In the genomic region with DNA sequence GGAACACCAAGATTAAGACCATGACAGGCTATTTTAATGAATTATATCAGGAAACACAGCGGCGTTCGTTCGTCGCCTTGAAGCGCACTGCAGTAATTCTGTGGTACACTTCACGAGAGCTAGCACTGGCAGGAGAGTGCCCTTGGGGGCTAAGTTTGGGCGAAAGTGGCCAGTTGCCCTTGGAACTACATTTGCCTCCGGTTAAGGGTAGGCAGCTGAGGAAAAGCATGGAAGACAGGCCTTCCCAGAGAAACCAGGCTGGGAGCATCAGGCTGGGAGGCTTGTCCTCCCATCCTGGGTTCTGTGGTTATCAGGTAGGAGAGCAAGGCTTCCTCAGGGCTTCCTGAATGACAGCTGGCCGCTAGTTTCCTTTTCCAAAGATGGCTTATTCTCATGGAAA, we compare ENCODE assay signal across 14 mouse cellular contexts. TPM values are rescaled to one million over a fixed set of nuclear protein-coding genes. Genes with fewer than 3 reads are reported as not detected.
DNase-seq lines count a peak whose midpoint lies in the region; ATAC-seq and TF ChIP-seq lines count a peak whose summit lies in the region.
"Had no signal": no experiment of that assay in that cellular context is flagged by ENCODE, and none has a peak within 500 bp of the region (broad histone marks: within the 10 kb centered on the region; RNA-seq: fewer than 3 reads in every experiment).

No protein-coding gene starts in this region.

- H3K9me3 ChIP-seq in midbrain, embryonic 12.5 days = no peaks in the 10 kb centered on the region
- no peaks in the 10 kb centered on the region for H3K9me3 ChIP-seq in midbrain, postnatal 0 days (ENCODE audit: low read length)
- no peaks in the 10 kb centered on the region for H3K9me3 ChIP-seq in liver, embryonic 14.5 days (ENCODE audit: control insufficient read depth, low read length)
- H3K9me3 ChIP-seq: embryonic facial prominence, embryonic 12.5 days; G1E; lung, embryonic 15.5 days had no signal

- no peak for TF ChIP-seq CTCF in gastrocnemius, adult 2 months (IDR thresholded peaks at IDR 0.05)
- no peak for TF ChIP-seq CTCF in midbrain, postnatal 0 days (IDR thresholded peaks at IDR 0.05)
- no peak for TF ChIP-seq CTCF in liver, embryonic 14.5 days (IDR thresholded peaks at IDR 0.05; ENCODE audit: low read depth)

- H3K27ac ChIP-seq in gastrocnemius, adult 2 months = 0 out of 2 replicates have a peak overlapping the region, but pooled peaks have one; percentile 13
- 0 out of 2 replicates have a peak overlapping the region, but pooled peaks have one; percentile 5 for H3K27ac ChIP-seq in midbrain, embryonic 12.5 days (replicated peaks)
- no peak overlapping the region for H3K27ac ChIP-seq in midbrain, postnatal 0 days (ENCODE audit: low read depth, low read length)
- H3K27ac ChIP-seq in liver, embryonic 14.5 days = no peak overlapping the region
- H3K27ac ChIP-seq: embryonic facial prominence, embryonic 12.5 days; lung, embryonic 15.5 days had no signal

- H3K36me3 ChIP-seq in midbrain, embryonic 12.5 days = no peaks in the 10 kb centered on the region
- H3K36me3 ChIP-seq in midbrain, postnatal 0 days (ENCODE audit: insufficient read depth, low read length) = no peaks in the 10 kb centered on the region
- H3K36me3 ChIP-seq in liver, embryonic 14.5 days (replicated peaks; ENCODE audit: control insufficient read depth, insufficient read depth, low read depth) = peaks cover 7% of the 10 kb centered on the region
- H3K36me3 ChIP-seq: lung, embryonic 15.5 days had no signal

- DNase-seq in gastrocnemius, adult 2 months = no peak
- no peak for DNase-seq in gastrocnemius, postnatal 4 days (ENCODE audit: low spot score in 2 of 2)
- no peak for DNase-seq in midbrain, postnatal 0 days (ENCODE audit: low spot score)
- DNase-seq in adrenal gland, postnatal 14 days = peak; percentile 74
- no peak for DNase-seq in liver, embryonic 14.5 days (ENCODE audit: low read depth in 3 of 3, low spot score in 3 of 3)
- DNase-seq in gastrocnemius, postnatal 25 days = no peak
- DNase-seq in right cerebral cortex, postnatal 4 days = no peak
- DNase-seq: gastrocnemius, postnatal 36 days; retina, postnatal 1 day had no signal

- H3K27me3 ChIP-seq in midbrain, embryonic 12.5 days = no peaks in the 10 kb centered on the region
- no peaks in the 10 kb centered on the region for H3K27me3 ChIP-seq in midbrain, postnatal 0 days (ENCODE audit: insufficient read depth, low read length)
- no peaks in the 10 kb centered on the region for H3K27me3 ChIP-seq in liver, embryonic 14.5 days (ENCODE audit: control insufficient read depth, insufficient read depth, low read length)
- H3K27me3 ChIP-seq: embryonic facial prominence, embryonic 12.5 days; lung, embryonic 15.5 days had no signal

- H3K4me2 ChIP-seq in midbrain, embryonic 12.5 days (replicated peaks) = no peak overlapping the region
- no peak overlapping the region for H3K4me2 ChIP-seq in midbrain, postnatal 0 days (ENCODE audit: low read depth, low read length, poor library complexity, severe bottlenecking)
- peak overlapping the region; percentile 41 for H3K4me2 ChIP-seq in liver, embryonic 14.5 days (ENCODE audit: low read depth)
- H3K4me2 ChIP-seq: embryonic facial prominence, embryonic 12.5 days; lung, embryonic 15.5 days had no signal

- no peak for TF ChIP-seq EP300 in liver, embryonic 14.5 days (IDR thresholded peaks at IDR 0.05; ENCODE audit: low read depth)

- ATAC-seq in midbrain, embryonic 12.5 days (ENCODE audit: low FRiP score, low read depth) = peak; percentile 24; the same call in 1 of the 2 replicates
- ATAC-seq in midbrain, postnatal 0 days (ENCODE audit: low FRiP score) = no peak
- ATAC-seq in liver, embryonic 14.5 days (ENCODE audit: insufficient read depth) = no peak
- ATAC-seq: forebrain, embryonic 14.5 days had no signal

- peaks cover 15% of the 10 kb centered on the region for H3K4me1 ChIP-seq in midbrain, embryonic 12.5 days
- H3K4me1 ChIP-seq in midbrain, postnatal 0 days (ENCODE audit: insufficient read depth, low read length) = no peaks in the 10 kb centered on the region
- peaks cover 37 to 46% of the 10 kb centered on the region in 2 experiments for H3K4me1 ChIP-seq in liver, embryonic 14.5 days (replicated peaks; ENCODE audit: control insufficient read depth in 2 of 2, insufficient read depth in 2 of 2, low read length in 1 of 2)

- H3K4me3 ChIP-seq in gastrocnemius, adult 2 months = peak overlapping the region; percentile 19; the same call in 1 of the 2 replicates
- no peak overlapping the region for H3K4me3 ChIP-seq in midbrain, embryonic 12.5 days
- H3K4me3 ChIP-seq in midbrain, postnatal 0 days (ENCODE audit: low read depth, low read length) = no peak overlapping the region
- no peak overlapping the region for H3K4me3 ChIP-seq in liver, embryonic 14.5 days (ENCODE audit: insufficient read depth in 1 of 2, low read depth in 2 of 2, low read length in 2 of 2)
- H3K4me3 ChIP-seq: embryonic facial prominence, embryonic 12.5 days; lung, embryonic 15.5 days had no signal

- intact Hi-C loops in gastrocnemius, adult 2 months (cut with DNase I) = no loop called here

- WGBS in midbrain, embryonic 12.5 days = 78% methylated on average over 10 of the region's 10 CpGs
- WGBS in midbrain, postnatal 0 days = 62% methylated on average over 10 of the region's 10 CpGs
- WGBS in liver, embryonic 14.5 days (ENCODE audit: insufficient replicate concordance) = 61% methylated on average over 10 of the region's 10 CpGs

- H3K9ac ChIP-seq in midbrain, embryonic 12.5 days (replicated peaks) = no peak overlapping the region
- H3K9ac ChIP-seq in midbrain, postnatal 0 days (replicated peaks; ENCODE audit: low read length, poor library complexity, severe bottlenecking) = no peak overlapping the region
- H3K9ac ChIP-seq in liver, embryonic 14.5 days (replicated peaks) = peak overlapping the region; percentile 34
- H3K9ac ChIP-seq: embryonic facial prominence, embryonic 12.5 days; lung, embryonic 15.5 days had no signal

RNA-seq across cellular contexts. Expression of a gene that starts 8.4 kb away (rescaled TPM):
- 10 to 100 TPM; 38.7 to 38.9 TPM for total RNA-seq in gastrocnemius, adult 2 months (2021)
- 10 to 100 TPM; 47.0 to 51.5 TPM for total RNA-seq in gastrocnemius, postnatal 4 days (2021)
- polyA plus RNA-seq in midbrain, embryonic 12.5 days (2016; fragmentation: Nextera tagmentation; extraction: Ambion mirVana) = 28.7 and 30.0 TPM in 2 replicates
- 33.7 and 55.8 TPM in 2 replicates for total RNA-seq in midbrain, postnatal 0 days (2014; rRNA removed)
- polyA plus RNA-seq in midbrain, postnatal 0 days (2015; fragmentation: Nextera tagmentation; extraction: Ambion mirVana) = 27.2 and 29.5 TPM in 2 replicates
- total RNA-seq in adrenal gland, postnatal 14 days (2021) = 65.2 and 66.5 TPM in 2 replicates
- polyA plus RNA-seq in liver, embryonic 14.5 days (2012; rRNA removed) = 2.5 and 3.5 TPM in 2 replicates
- 11.7 and 15.5 TPM in 2 replicates for polyA plus RNA-seq in liver, embryonic 14.5 days (2014; fragmentation: Nextera tagmentation; extraction: Ambion mirVana)
- total RNA-seq in gastrocnemius, postnatal 25 days (2021) = 10 to 100 TPM; 19.2 to 39.4 TPM

Comparison
In these comparisons a context has a peak if more than half of its experiments do, and no peak if none do; other contexts are left out.
1. H3K27ac ChIP-seq: peak in gastrocnemius, adult 2 months (single experiment) and midbrain, embryonic 12.5 days (single experiment); none in midbrain, postnatal 0 days (single experiment) and liver, embryonic 14.5 days (single experiment).